8 mouse cellular contexts compared by ENCODE assay signal in the genomic region with DNA sequence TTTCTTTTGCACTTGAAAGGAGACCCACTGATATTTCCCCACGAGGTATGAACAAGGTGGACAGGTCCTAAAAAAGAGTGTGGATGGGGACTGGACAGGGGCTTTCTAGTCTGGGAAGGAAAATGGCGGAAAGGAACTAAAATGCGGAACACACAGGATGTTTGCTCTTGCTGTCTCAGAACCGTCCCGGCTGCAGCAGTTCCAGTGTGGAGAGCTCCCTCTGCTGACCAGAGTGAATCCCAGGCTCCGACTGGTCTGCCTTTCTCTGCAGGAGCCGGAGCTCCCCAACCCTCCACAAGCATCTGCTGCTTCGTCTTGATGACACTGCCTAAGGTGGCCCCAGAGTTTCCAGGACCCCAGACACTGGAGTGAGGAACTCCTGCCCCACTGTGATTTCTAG. TPM values are rescaled to one million over a fixed set of nuclear protein-coding genes. Genes with fewer than 3 reads are reported as not detected.
DNase-seq lines count a peak whose midpoint lies in the region; ATAC-seq lines count a peak whose summit lies in the region.

No protein-coding gene starts in this region.

- peaks cover 49% of the 10 kb centered on the region for H3K36me3 ChIP-seq in forebrain, embryonic 13.5 days (ENCODE audit: poor library complexity, severe bottlenecking)
- peaks cover 21% of the 10 kb centered on the region for H3K36me3 ChIP-seq in neural tube, embryonic 14.5 days (ENCODE audit: control insufficient read depth, insufficient read depth, low read length)

- H3K27me3 ChIP-seq in forebrain, embryonic 13.5 days, result no peaks in the 10 kb centered on the region
- no peaks in the 10 kb centered on the region for H3K27me3 ChIP-seq in neural tube, embryonic 14.5 days (ENCODE audit: control insufficient read depth, insufficient read depth, low read length)

- H3K9ac ChIP-seq in forebrain, embryonic 13.5 days, result peak overlapping the region; percentile 34
- H3K9ac ChIP-seq in neural tube, embryonic 14.5 days (replicated peaks; ENCODE audit: low read depth, low read length), result no peak overlapping the region

- H3K9me3 ChIP-seq in forebrain, embryonic 13.5 days (replicated peaks), result no peaks in the 10 kb centered on the region
- H3K9me3 ChIP-seq in neural tube, embryonic 14.5 days (ENCODE audit: control insufficient read depth, low read length), result no peaks in the 10 kb centered on the region

- H3K4me1 ChIP-seq in forebrain, embryonic 13.5 days, result peaks cover 33% of the 10 kb centered on the region
- H3K4me1 ChIP-seq in neural tube, embryonic 14.5 days (ENCODE audit: control insufficient read depth, insufficient read depth, low read length), result peaks cover 5% of the 10 kb centered on the region; the same call in 1 of the 2 replicates

- peak overlapping the region; percentile 58 for H3K27ac ChIP-seq in forebrain, embryonic 13.5 days
- peak overlapping the region; percentile 59; the same call in 1 of the 2 replicates for H3K27ac ChIP-seq in neural tube, embryonic 14.5 days (ENCODE audit: low read depth, low read length)

- DNase-seq in ES-CJ7 (ENCODE audit: low read depth, low spot score), result peak; percentile 96
- peak; percentile 83 to 88 for DNase-seq in heart, postnatal 14 days
- DNase-seq in layer of hippocampus, adult 18-20 months (ENCODE audit: low spot score in 2 of 2), result peak; percentile 87 to 96
- peak; percentile 91 to 94 for DNase-seq in lung, adult 18-20 months
- peak; percentile 76 for DNase-seq in testis, postnatal 14 days (ENCODE audit: low spot score)

- peak overlapping the region; percentile 61 for H3K4me3 ChIP-seq in forebrain, embryonic 13.5 days
- no peak overlapping the region for H3K4me3 ChIP-seq in neural tube, embryonic 14.5 days (ENCODE audit: low read depth, low read length)

- intact Hi-C loops in heart, postnatal 14 days (cut with DNase I), result no loop called here

- WGBS in forebrain, embryonic 13.5 days, result 6% methylated on average over 8 of the region's 8 CpGs
- 2% methylated on average over 8 of the region's 8 CpGs for WGBS in neural tube, embryonic 14.5 days

- peak overlapping the region; percentile 57 for H3K4me2 ChIP-seq in forebrain, embryonic 13.5 days
- no peak overlapping the region; the same call in 1 of the 2 replicates for H3K4me2 ChIP-seq in neural tube, embryonic 14.5 days (ENCODE audit: low read depth, low read length)

- peak; percentile 50; the same call in 1 of the 2 replicates for ATAC-seq in cerebellum, adult (ENCODE audit: insufficient number of reproducible peaks, low FRiP score, low TSS enrichment)
- ATAC-seq in forebrain, embryonic 13.5 days, result peak; percentile 19; the same call in 1 of the 2 replicates
- ATAC-seq in neural tube, embryonic 14.5 days (ENCODE audit: low read depth), result no peak

RNA-seq across cellular contexts. Expression of a gene that starts 9.6 kb away (rescaled TPM):
- polyA plus RNA-seq in forebrain, embryonic 13.5 days (2015; fragmentation: Nextera tagmentation; extraction: Ambion mirVana), result 143 and 149 TPM in 2 replicates
- total RNA-seq in heart, postnatal 14 days (2021), result 1 to 10 TPM; 3.6 to 8.1 TPM
- not detected for total RNA-seq in layer of hippocampus, adult 18-20 months (2021)
- polyA plus RNA-seq in neural tube, embryonic 14.5 days (2014; fragmentation: Nextera tagmentation; extraction: Ambion mirVana), result 8.7 and 12.8 TPM in 2 replicates

RNA-seq across cellular contexts. Expression of a gene that starts 20.1 kb away (rescaled TPM):
- polyA plus RNA-seq in forebrain, embryonic 13.5 days (2015; fragmentation: Nextera tagmentation; extraction: Ambion mirVana), result 55.6 and 67.4 TPM in 2 replicates
- 10 to 100 TPM; 13.1 to 16.5 TPM for total RNA-seq in heart, postnatal 14 days (2021)
- 10 to 100 TPM; 34.3 to 39.2 TPM for total RNA-seq in layer of hippocampus, adult 18-20 months (2021)
- polyA plus RNA-seq in neural tube, embryonic 14.5 days (2014; fragmentation: Nextera tagmentation; extraction: Ambion mirVana), result 51.8 and 59.3 TPM in 2 replicates

RNA-seq across cellular contexts. Expression of a gene that starts 23.7 kb away (rescaled TPM):
- polyA plus RNA-seq in forebrain, embryonic 13.5 days (2015; fragmentation: Nextera tagmentation; extraction: Ambion mirVana), result 6.6 and 7.9 TPM in 2 replicates
- total RNA-seq in heart, postnatal 14 days (2021), result 10 to 100 TPM; 15.9 to 16.2 TPM
- 10 to 100 TPM; 32.9 to 36.4 TPM for total RNA-seq in layer of hippocampus, adult 18-20 months (2021)
- 16.1 and 17.7 TPM in 2 replicates for polyA plus RNA-seq in neural tube, embryonic 14.5 days (2014; fragmentation: Nextera tagmentation; extraction: Ambion mirVana)

RNA-seq across cellular contexts. Expression of a gene that starts 27.6 kb away (rescaled TPM):
- polyA plus RNA-seq in forebrain, embryonic 13.5 days (2015; fragmentation: Nextera tagmentation; extraction: Ambion mirVana), result 34.9 and 37.7 TPM in 2 replicates
- total RNA-seq in heart, postnatal 14 days (2021), result 1 to 10 TPM; 7.6 to 7.7 TPM
- 10 to 100 TPM; 22.1 to 23.4 TPM for total RNA-seq in layer of hippocampus, adult 18-20 months (2021)
- 16.0 and 16.5 TPM in 2 replicates for polyA plus RNA-seq in neural tube, embryonic 14.5 days (2014; fragmentation: Nextera tagmentation; extraction: Ambion mirVana)

RNA-seq across cellular contexts. Expression of a gene that starts 34.8 kb away (rescaled TPM):
- polyA plus RNA-seq in forebrain, embryonic 13.5 days (2015; fragmentation: Nextera tagmentation; extraction: Ambion mirVana), result 55.1 and 57.2 TPM in 2 replicates
- total RNA-seq in heart, postnatal 14 days (2021), result 1 to 10 TPM; 5.2 to 5.4 TPM
- 10 to 100 TPM; 15.2 to 21.0 TPM for total RNA-seq in layer of hippocampus, adult 18-20 months (2021)
- polyA plus RNA-seq in neural tube, embryonic 14.5 days (2014; fragmentation: Nextera tagmentation; extraction: Ambion mirVana), result 24.7 and 27.7 TPM in 2 replicates
